Mouse (Mus musculus) R1 (cell line): ENCODE results near the gene Clpsl2.

Experiments used
- DNase-seq: peaks from one replicate; pipeline ENCODE4 v3.0.0-alpha.2; 2018; ENCODE audit warnings: low read depth, low spot score

Gene Clpsl2

DNA sequence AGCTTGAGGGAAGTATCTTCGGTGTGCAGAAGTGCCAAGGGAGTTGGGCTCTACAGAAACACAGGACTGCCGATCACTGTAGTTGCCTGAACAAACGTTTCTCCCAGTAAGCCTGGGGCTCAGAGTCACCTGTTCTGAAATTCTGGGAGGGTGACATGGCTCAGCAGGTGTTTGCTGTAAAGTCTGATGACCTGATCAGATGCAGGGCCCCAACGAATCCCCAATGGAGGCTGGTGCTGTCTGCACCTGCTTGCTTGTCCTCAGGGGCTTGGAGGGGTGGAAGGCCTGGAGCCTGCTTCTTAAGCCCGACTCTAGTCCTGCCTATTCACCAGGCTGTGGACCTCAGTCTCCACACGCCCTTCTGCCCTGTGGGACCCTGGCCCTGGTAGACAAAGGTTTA is 8.6 kb downstream of the Clpsl2 start:
- no peak for DNase-seq

DNA sequence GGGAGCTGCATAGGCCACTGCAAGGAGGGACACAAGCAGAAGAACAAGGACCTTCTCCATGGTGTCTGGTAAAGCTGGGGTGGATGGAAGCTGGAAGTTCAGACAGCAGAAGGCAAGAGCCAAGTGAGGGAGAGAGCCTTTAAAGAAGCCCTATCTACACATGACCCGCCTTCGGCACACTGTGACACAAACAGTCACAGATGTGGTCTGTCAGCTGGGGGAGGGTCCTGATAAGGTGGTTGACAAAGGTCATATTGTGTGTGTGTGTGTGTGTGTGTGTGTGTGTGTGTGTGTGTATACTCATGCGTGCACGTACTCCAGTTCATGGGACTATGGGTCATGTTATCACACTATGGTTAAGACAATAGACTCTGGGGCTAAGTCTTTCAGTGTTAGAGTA is 11.4 kb downstream of the Clpsl2 start, which contains the start of gene Clps:
TSS of gene Clps (minus strand) at position 169 of the 400 bp plus-strand sequence.
- DNase-seq: no peak

DNA sequence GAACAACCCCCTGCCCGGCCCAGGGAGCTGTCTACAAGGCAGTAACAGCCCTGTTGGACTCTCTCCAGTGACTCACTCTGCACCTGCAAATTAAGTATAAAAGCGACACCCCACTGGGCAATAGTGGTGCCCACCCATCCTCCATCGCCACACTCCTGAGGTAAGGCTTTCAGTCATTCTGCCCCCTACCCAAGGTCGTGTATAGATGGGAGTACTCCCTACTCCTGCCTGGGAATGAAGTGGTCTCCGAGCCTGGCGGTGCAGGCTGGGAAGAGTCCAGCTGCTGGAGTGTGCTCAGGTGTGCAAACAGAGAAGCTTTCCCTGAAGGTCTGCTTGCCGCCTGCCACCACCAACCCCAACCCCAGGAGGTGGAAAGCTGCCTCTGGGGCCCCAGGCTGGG is 12.4 kb downstream of the Clpsl2 start:
- no peak for DNase-seq

DNA sequence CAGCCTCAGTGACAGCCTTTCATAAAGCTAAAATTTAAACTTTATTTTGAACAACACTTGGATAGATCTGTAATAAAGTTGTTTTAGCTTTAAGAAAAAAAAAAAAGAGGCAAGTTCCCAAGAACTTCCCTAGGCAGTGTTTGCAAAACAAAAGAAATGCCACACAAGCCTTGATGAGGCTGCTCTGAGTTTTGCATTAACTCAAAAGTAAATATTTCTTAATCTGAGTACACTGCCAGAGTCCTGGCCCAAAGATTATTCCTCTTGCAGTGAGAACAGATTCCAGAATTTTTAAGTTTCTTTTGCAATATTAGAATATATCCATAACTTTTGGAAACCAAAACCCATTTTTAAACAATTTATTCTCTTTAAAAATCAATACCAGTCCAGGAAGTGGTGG is 16.0 kb downstream of the Clpsl2 start:
- DNase-seq: no peak

DNA sequence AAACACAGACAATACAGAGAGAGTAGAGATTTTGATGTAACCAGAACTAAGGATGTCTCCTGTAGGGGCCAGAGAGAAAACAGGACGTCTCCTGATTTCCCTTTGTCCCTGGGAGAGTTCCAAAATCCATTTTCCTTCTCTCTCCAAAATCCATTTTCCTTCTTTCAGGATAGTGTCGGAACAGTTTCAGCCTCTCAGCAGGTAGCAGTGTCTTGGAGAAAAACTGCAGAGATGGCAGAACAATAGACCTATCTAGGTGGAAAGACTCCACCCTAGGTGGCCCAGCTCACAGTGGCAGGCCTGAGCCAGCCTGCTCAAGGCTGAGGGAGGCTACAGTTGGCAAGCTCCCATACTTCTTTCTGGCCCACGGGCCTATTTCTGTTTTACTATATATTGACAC is 18.3 kb downstream of the Clpsl2 start:
- peak; percentile 64 for DNase-seq

DNA sequence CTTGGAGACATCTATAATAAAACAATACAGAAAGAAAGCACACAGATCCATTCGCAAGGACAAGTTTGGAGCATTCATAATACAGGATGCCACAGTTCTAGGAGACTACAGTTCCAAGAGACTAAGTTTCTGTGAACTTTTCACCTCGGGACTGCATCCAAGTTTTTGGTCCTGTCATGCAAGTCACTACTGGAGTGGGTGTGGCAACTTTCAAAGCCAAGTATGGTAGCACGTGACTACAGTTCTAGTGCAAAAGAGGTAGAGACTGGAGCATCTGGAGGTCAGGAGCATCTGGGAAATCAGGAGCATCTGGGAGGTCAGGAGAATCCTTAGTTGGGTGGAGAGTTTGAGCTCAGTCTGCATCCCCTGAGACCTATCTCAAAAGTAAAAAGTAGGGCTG is 22.7 kb downstream of the Clpsl2 start:
- peak; percentile 58 for DNase-seq

DNA sequence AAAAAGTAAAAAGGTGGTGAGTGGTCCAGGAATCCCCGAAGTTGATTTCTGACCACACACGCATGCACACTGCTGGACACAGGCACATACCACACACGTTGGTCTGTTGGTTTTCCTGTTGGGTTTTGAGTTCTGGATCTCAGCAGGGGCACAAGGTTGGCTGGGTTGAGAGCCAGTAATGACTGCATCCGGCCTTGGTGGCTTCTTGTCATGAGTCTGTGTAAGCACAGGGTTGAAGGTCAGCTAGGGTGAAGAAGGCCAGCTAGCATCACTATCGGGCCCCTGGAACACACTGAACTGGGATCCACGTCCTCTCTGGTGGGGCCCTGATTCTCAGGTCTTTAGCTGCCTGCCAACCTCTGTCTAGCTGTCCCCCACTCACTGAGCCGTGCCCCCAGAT is 23.3 kb downstream of the Clpsl2 start:
- no peak for DNase-seq

DNA sequence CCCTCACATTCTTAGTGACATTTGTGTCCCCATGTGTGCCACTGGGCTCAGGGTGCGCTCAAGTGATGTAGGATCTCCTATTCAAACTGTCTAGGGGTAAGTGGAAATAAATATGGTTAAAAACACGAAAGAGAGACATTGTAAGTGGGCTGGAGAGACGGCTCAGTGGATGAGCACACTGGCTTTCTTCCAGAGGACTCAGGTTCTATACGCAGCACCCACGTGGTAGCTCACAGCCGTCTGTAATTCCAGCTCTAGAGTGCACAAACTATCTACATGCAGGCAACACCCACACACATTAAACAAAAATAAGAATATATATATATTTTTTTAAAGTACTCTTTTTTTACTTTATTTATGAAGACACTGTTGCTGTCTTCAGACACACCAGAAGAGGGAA is 23.7 kb downstream of the Clpsl2 start:
- no peak for DNase-seq

DNA sequence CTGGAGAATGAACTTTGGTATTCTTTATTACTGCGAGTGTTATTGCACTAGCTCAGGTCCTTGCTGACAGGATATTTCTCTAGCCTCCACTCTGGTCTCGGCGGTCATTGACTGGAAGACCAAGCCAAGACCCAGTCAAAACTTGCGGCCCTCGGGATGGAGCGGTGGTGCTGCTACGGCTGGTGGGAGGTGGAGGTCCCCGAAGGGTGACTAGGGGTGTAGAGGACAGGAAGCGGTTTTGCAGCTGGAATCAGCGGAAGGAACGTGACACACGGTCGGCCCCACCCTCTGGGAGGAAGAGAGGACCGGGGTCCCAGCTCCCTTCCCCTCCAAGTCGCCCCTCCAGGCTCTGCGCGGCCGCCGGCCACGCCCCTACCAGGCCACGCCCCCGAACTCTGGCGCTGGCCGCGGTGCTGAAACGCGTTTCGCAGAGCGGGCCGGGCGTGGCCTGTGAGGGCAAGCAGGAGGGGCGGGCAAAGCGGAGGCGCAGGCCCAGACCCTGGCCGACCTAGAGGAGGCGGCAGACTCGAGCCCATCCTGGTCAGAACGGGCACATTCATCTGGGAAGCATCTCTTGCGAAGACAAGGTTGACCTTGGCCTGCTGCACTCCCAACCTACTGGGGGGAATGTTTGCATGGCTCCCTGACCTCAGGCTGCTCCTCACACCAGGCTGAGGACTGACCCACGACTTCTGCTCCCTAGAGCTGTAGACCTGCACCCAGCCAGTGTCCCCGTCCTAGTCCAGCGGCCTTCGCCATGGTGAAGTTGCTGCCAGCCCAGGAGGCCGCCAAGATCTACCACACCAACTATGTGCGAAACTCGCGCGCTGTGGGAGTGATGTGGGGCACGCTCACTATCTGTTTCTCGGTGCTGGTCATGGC is 26.3 kb downstream of the Clpsl2 start, which contains the start of gene Lhfpl5:
TSS of gene Lhfpl5 (plus strand) at position 398 of the 882 bp plus-strand sequence.
- peak; percentile 77 for DNase-seq

DNA sequence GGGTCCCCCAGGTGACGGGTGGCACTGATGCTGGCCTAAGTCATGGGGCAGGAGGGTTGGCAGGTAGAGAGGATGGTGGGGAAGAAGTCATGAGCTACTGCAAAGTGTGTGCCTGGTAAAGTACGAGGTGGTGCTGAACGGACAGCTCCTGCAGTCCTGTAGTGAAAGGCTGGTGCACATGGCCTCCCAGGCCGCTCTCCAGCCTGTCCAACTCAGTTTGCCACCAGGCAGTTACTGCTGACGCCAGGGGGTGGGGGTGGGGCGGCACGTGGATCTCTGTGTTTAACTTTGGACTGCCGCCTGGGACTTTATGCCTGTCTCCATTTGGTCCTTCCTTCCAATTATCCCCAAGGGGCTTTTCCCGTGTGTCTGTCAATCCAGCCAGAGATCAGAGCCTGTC is 31.2 kb downstream of the Clpsl2 start:
- DNase-seq: peak; percentile 83

DNA sequence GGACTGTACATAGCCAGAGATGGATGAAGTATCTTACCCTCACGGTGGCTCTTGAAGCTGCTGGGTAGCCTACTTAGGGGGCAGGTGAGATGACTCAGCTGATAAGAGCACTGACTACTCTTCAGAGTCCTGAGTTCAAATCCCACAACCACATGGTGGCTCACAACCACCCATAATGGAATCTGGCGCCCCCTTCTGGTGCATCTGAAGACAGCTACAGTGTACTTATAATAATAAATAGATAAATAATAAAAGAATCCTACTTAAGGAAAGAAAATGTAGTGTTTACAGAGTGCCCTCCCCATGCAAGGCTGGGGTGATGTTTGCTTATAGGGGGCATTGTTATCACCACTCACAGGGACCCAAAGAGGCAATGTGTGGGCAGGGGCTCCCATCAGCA is 31.8 kb downstream of the Clpsl2 start:
- DNase-seq: peak; percentile 38

DNA sequence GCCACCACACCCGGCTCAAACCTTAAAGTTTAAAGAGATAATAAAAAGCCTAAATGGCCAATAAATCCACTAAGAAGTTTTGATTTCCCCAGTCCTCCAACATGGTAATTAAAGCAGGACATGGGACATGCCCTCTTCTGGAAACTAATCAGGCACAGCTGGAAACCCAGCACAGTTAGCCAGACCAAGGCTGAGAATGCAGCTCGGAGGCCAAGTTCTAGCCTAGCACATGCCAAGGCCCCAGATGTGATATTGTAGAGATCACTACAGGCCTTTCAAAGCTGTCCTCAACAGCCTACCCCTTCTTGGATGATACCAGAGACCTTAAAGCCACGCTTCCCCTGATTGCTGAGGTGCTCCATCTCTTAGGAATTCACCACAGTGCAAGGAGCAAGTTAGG is 37.3 kb downstream of the Clpsl2 start:
- no peak for DNase-seq

DNA sequence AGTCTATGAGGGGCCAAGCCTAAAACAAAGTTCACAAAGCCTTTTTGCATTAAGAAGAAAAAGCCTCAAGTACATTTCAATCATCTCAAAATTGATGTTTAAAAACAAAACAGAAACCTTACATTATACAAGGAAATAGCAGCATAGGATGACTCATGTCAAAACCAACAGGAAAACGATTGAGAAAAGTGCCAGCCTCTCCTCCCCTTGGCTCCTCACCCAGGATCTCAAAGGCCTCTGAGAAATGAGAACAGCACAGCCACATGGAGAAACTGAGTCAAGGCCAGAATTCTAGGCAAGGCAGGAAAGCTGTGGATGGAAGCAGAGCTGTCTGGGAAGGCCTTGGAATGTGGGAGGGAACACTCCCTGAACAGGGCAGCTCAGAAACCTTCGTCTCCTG is 39.4 kb downstream of the Clpsl2 start:
- no peak for DNase-seq

DNA sequence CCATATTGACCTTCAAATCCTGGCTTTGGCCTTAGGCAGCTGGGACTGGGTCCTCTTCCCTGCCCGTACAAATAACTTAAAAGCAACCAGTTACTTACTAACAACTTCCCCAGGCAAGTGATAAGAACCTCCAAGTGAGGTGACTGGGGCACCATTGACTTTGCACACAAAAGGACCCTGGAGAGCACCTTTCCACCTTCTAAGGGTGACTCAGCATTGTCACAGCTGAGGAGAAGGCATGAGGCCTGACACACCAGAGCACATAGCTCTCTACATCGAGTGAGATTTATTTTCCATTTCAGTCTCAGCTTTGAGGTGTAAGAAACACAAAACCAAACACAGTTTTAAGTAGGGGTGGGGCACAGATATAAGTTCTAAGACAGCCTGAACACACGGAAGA is 41.4 kb downstream of the Clpsl2 start:
- DNase-seq: peak; percentile 76

DNA sequence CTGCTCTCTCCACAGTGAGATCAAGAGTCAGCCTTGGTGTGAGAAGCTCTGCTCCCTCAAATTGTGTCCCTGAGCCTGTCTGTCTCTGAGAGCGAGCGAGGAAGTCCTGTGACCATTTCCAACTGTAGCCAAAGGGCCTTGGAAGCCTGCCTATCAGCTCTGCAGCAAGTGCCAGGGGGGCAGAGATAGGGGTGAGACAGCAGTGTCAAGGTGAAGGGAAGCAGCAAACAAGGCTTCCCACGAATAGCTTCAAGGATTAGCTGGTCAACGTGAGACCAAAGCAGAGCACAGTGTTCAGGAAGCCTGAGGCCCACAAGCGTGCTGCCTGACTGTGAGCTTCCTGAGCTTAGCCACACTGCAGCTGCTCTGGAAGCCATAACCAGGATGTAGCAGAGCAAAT is 42.3 kb downstream of the Clpsl2 start:
- DNase-seq: no peak

DNA sequence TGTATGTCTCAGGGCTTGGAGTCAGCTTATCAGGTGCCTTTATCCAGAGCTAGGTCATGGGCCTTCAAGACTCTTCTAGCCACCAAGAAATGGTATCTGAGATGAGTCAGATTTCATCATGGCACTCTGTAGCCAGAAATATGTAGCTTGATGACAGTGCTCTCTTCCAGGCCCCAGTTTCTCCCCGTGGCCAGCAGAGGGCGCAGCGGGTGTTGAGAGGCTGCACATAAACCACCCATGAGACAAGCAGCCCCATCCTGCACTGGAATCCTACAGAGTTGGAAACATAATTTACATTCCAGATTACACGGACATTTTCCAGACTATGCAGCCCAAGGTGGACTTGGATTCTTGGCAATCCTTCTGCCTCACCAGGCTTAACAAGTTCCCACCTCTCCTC is 43.8 kb downstream of the Clpsl2 start:
- DNase-seq: peak; percentile 94

DNA sequence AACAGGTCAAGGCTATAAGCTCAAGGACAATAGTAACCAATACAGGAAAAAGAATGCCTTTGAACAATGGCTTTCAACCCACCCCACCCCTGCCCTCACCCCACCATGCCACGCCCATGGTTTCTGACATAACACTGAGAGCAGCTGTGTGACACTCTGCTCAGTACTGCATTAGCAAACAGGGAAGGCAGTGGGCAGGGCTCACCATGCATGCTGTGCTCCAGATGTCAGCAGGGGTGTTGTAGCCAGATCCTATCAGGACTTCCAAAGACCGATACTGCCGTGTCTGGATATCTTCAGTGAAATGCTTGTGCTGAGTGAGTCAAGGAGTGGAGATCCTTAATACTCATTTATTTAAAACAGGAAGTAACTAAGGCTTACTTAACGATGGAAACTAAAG is 44.8 kb downstream of the Clpsl2 start:
- DNase-seq: peak; percentile 97

DNA sequence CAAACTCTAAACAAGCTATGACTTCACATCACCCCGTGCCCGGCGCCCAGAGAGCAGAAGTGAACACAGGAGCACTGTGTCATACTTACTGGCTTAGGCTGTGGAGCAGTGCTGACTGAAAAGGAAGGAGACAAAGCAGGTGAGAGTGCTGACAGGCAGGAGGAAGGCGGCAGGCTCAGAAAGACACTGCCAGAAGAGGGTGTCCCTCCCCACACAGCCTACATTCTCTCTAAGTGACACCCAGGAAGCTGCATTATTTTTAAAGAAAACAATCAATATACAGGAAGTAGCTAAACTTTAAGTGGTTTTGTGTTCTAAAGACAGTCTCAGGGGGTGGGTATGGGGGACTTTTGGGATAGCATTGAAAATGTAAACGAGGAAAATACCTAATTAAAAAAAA is 51.6 kb downstream of the Clpsl2 start:
- no peak for DNase-seq

DNA sequence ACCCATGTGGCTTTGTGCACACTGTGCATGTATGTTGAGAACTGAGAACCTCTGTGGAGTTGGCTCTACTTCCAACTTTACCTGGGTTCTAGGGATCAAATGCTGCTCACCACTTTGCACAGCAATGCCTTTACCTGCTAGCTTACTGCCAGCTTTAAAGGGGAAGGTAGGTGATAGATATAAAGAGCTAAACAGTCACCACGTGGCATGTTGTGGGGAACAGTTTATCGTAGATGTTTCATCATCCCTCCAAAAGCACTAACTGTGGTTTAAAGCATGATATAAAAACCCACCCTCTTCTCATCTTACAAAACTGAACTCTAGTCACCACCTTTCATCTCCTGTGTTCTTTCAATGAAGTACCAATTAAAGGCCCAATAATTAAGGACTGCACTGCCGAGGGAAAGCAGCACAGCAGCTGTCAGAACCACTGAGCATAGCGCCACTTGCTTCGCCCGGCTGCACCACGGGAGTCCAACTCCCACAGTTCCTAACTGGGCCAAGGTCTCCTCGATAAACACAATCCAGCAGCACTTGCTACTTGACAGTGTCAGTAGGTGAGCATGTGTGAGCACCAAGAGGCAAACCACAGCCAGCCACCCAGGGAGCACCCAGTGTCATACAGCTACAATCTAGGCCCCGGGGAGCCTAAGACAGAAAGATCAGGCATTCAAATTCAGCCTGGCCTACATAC is 52.5 kb downstream of the Clpsl2 start:
- no peak for DNase-seq
